In genomic region chrX:121637180-121637579, GRCm38 (mm10) we compare ENCODE assay signal across 27 mouse cellular contexts.
"Had no signal": no experiment of that assay in that cellular context is flagged by ENCODE, and none has a peak within 500 bp of the region (broad histone marks: within the 10 kb centered on the region; RNA-seq: fewer than 3 reads in every experiment).

No protein-coding gene starts in this region.

- H3K27ac ChIP-seq: gastrocnemius, adult 2 months; heart, adult 2 months; heart, embryonic 13.5 days; heart, embryonic 15.5 days; hindbrain, embryonic 14.5 days; kidney, embryonic 15.5 days; kidney, postnatal 0 days; left cerebral cortex, adult 2 months; limb, embryonic 10.5 days; limb, embryonic 12.5 days; liver, embryonic 13.5 days; liver, embryonic 15.5 days had no signal

- H3K9ac ChIP-seq: heart, embryonic 13.5 days; heart, embryonic 15.5 days; hindbrain, embryonic 14.5 days; kidney, embryonic 15.5 days; limb, embryonic 12.5 days; liver, embryonic 13.5 days; liver, embryonic 15.5 days had no signal

- H3K27me3 ChIP-seq: heart, embryonic 13.5 days; heart, embryonic 15.5 days; kidney, embryonic 15.5 days; limb, embryonic 12.5 days; liver, embryonic 13.5 days; liver, embryonic 15.5 days had no signal

- H3K4me2 ChIP-seq: heart, embryonic 11.5 days; heart, embryonic 13.5 days; heart, embryonic 15.5 days; hindbrain, embryonic 14.5 days; kidney, embryonic 15.5 days; limb, embryonic 12.5 days; liver, embryonic 11.5 days; liver, embryonic 13.5 days; liver, embryonic 15.5 days had no signal

- H3K9me3 ChIP-seq: heart, embryonic 13.5 days; heart, embryonic 15.5 days; kidney, embryonic 15.5 days; limb, embryonic 10.5 days; limb, embryonic 12.5 days; liver, embryonic 13.5 days; liver, embryonic 15.5 days had no signal

- DNase-seq: gastrocnemius, adult 2 months; gastrocnemius, postnatal 10 days; gastrocnemius, postnatal 25 days; heart, adult 11 months; heart, adult 2 months; heart, postnatal 14 days; heart, postnatal 36 days; kidney, adult 11 months; kidney, adult 2 months; kidney, adult 9 months; kidney, postnatal 14 days; kidney, postnatal 36 days; liver; liver, embryonic 13.5 days had no signal

- ATAC-seq: hindbrain, embryonic 16.5 days; intestine, embryonic 16.5 days had no signal

- H3K4me1 ChIP-seq: heart, embryonic 13.5 days; heart, embryonic 15.5 days; kidney, embryonic 15.5 days; limb, embryonic 10.5 days; limb, embryonic 12.5 days; liver, embryonic 13.5 days; liver, embryonic 15.5 days had no signal

- H3K4me3 ChIP-seq: gastrocnemius, adult 2 months; heart, adult 2 months; heart, embryonic 13.5 days; heart, embryonic 15.5 days; kidney, embryonic 15.5 days; left cerebral cortex, adult 2 months; limb, embryonic 10.5 days; limb, embryonic 12.5 days; liver, embryonic 13.5 days; liver, embryonic 15.5 days had no signal

- H3K36me3 ChIP-seq: heart, embryonic 13.5 days; heart, embryonic 15.5 days; kidney, embryonic 15.5 days; limb, embryonic 10.5 days; limb, embryonic 12.5 days; liver, embryonic 13.5 days; liver, embryonic 15.5 days had no signal
